Mouse (Mus musculus) liver, embryonic 14.5 days (tissue): ENCODE results near the gene Zfp280d. TPM values are rescaled to one million over a fixed set of nuclear protein-coding genes. Genes with fewer than 3 reads are reported as not detected.

Experiments used
- ATAC-seq: fragments of 200-750 bp; cut with Nextera tagmentation; 2 replicates; pipeline ENCODE4 v1.8.0; 2017; ENCODE audit warnings: moderate number of reproducible peaks, mild to moderate bottlenecking, moderate library complexity; ENCODE audit not compliant: insufficient read depth
- DNase-seq, 3 experiments: peaks; one replicate each; pipeline ENCODE4 v3.0.0-alpha.2; 2012 to 2013; ENCODE audit warnings: low read depth in 3 of 3, low spot score in 3 of 3
- H3K27ac ChIP-seq: fragments of 300-500 bp; sonication (generic); 2 replicates; pipeline ENCODE4 v1.5.1; 2014; ENCODE audit warnings: moderate library complexity, mild to moderate bottlenecking, control low read depth, inconsistent platforms
- H3K27me3 ChIP-seq: fragments of 300-500 bp; sonication (generic); 2 replicates; pipeline ENCODE4 v1.6.1; 2014; ENCODE audit warnings: mild to moderate bottlenecking, low read length, moderate library complexity; ENCODE audit not compliant: control insufficient read depth, insufficient read depth
- H3K36me3 ChIP-seq: fragments of 300-500 bp; sonication (generic); replicated peaks from 2 replicates; pipeline ENCODE4 v1.6.1; 2014; ENCODE audit warnings: low read depth; ENCODE audit not compliant: control insufficient read depth, insufficient read depth
- H3K4me1 ChIP-seq, 2 experiments: fragments of 200-500 bp in 1 of 2; fragments of 300-500 bp in 1 of 2; sonication (generic) in 1 of 2; replicated peaks; 2 replicates each; pipeline ENCODE4 v1.6.1; 2012 to 2014; ENCODE audit warnings: antibody characterized with exemption in 1 of 2, inconsistent platforms in 1 of 2, low read length in 1 of 2; ENCODE audit not compliant: control insufficient read depth in 2 of 2, insufficient read depth in 2 of 2
- H3K4me2 ChIP-seq: fragments of 300-500 bp; sonication (generic); 2 replicates; pipeline ENCODE4 v1.6.1; 2014; ENCODE audit warnings: low read depth, mild to moderate bottlenecking, control low read depth, moderate library complexity
- H3K4me3 ChIP-seq, 2 experiments: fragments of 200-500 bp in 1 of 2; fragments of 300-500 bp in 1 of 2; sonication (generic) in 1 of 2; 2 replicates each; pipeline ENCODE4 v1.5.1; 2012 to 2014; ENCODE audit warnings: low read depth in 2 of 2, low read length in 2 of 2, mild to moderate bottlenecking in 2 of 2, control low read depth in 1 of 2, inconsistent platforms in 1 of 2, moderate library complexity in 1 of 2; ENCODE audit not compliant: insufficient read depth in 1 of 2
- H3K9ac ChIP-seq: fragments of 300-500 bp; sonication (generic); replicated peaks from 2 replicates; pipeline ENCODE4 v1.6.1; 2014; ENCODE audit warnings: mild to moderate bottlenecking, control low read depth, moderate library complexity
- H3K9me3 ChIP-seq: fragments of 300-500 bp; sonication (generic); 2 replicates; pipeline ENCODE4 v1.6.1; 2016; ENCODE audit warnings: low read length, mixed read lengths; ENCODE audit not compliant: control insufficient read depth
- CTCF ChIP-seq: IDR thresholded peaks from 2 replicates; pipeline ENCODE4 v1.5.1; 2016; ENCODE audit warnings: antibody characterized with exemption, low read depth, control low read depth
- EP300 ChIP-seq: IDR thresholded peaks from 2 replicates; pipeline ENCODE4 v1.6.1; 2016; ENCODE audit warnings: antibody characterized with exemption, low read depth
- WGBS: fragments of 180-500 bp; shearing (Covaris S2); extraction: QIAGEN DNeasy Blood & Tissue Kit; methylation state at CpG from one replicate; pipeline ENCODE4 v1.1.7; 2014; ENCODE audit not compliant: insufficient replicate concordance; 5-methylcytosine and 5-hydroxymethylcytosine counted together
- polyA plus RNA-seq, 2 experiments: library from polyadenylated mRNA; depleted of rRNA in 1 of 2; stranded (reverse) in 1 of 2; unstranded in 1 of 2; fragments of >200 nt; fragmentation: Nextera tagmentation in 1 of 2; extraction: Ambion mirVana in 1 of 2; gene quantifications; 2 replicates each; pipeline versions ENCODE4 v1.2.1 to v1.2.3; 2012 to 2014

The Zfp280d gene
- polyA plus RNA-seq, 2 experiments, result 11.0 to 14.5 TPM

DNA sequence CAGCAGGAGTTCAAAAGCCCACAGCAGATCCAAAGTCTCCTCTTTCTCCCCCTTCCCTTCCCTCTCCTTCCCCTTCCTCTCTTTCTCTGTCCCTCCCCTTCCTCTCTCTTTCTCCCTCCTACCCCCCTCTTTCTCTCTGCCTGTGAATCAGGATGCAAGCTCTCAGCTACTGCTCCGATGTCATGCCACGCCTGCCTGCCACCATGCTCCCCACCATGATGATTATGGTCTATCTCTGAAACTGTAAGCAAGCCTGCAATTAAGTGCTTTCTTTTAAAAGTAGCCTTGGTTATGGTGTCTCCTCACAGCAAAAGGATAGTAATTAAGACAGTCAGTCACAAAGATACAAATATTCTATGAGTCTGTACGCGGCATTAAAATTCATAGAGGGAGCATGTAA lies 100.3 kb downstream of the Zfp280d start:
- H3K4me1 ChIP-seq, result no peaks in the 10 kb centered on the region
- no peaks in the 10 kb centered on the region for H3K36me3 ChIP-seq
- H3K4me3 ChIP-seq, result no peak overlapping the region
- no peak overlapping the region for H3K4me2 ChIP-seq
- H3K9me3 ChIP-seq, result no peaks in the 10 kb centered on the region
- H3K9ac ChIP-seq, result no peak overlapping the region
- H3K27me3 ChIP-seq, result no peaks in the 10 kb centered on the region
- WGBS, result 67% methylated on average over 4 of the region's 4 CpGs
- no peak overlapping the region for H3K27ac ChIP-seq
- no peak for ATAC-seq
- TF ChIP-seq EP300, result no peak
- TF ChIP-seq CTCF, result no peak
- DNase-seq, result no peak

- no peaks in the 10 kb centered on the region for H3K36me3 ChIP-seq
- H3K4me1 ChIP-seq, result no peaks in the 10 kb centered on the region
- H3K9ac ChIP-seq, result no peak overlapping the region
- no peaks in the 10 kb centered on the region for H3K9me3 ChIP-seq
- TF ChIP-seq CTCF, result no peak
- TF ChIP-seq EP300, result no peak
- 54% methylated on average over 3 of the region's 3 CpGs for WGBS
- DNase-seq, result no peak
- H3K4me2 ChIP-seq, result no peak overlapping the region
- H3K4me3 ChIP-seq, result no peak overlapping the region
- no peak for ATAC-seq
- no peaks in the 10 kb centered on the region for H3K27me3 ChIP-seq
- no peak overlapping the region for H3K27ac ChIP-seq
Observed at GRCm38 (mm10) chr9:72375639-72376038, 101.0 kb downstream of the Zfp280d start.

- 67% methylated on average over 7 of the region's 7 CpGs for WGBS
- H3K4me3 ChIP-seq, result no peak overlapping the region
- H3K9ac ChIP-seq, result no peak overlapping the region
- peaks cover 0 to 3% of the 10 kb centered on the region in 2 experiments; a peak in 1 of 4 replicates for H3K4me1 ChIP-seq
- H3K4me2 ChIP-seq, result no peak overlapping the region
- ATAC-seq (no peak), DNase-seq (no peak)
- no peak overlapping the region for H3K27ac ChIP-seq
- TF ChIP-seq EP300 (no peak), CTCF (no peak)
- no peaks in the 10 kb centered on the region for H3K9me3 ChIP-seq
- H3K36me3 ChIP-seq, result no peaks in the 10 kb centered on the region
- H3K27me3 ChIP-seq, result no peaks in the 10 kb centered on the region; the same call in 1 of the 2 replicates
Observed at GRCm38 (mm10) chr9:72385786-72386185, 111.1 kb downstream of the Zfp280d start.

- H3K9me3 ChIP-seq, result no peaks in the 10 kb centered on the region
- ATAC-seq (no peak), DNase-seq (no peak)
- 62% methylated on average over 4 of the region's 4 CpGs for WGBS
- no peaks in the 10 kb centered on the region for H3K27me3 ChIP-seq
- H3K4me2 ChIP-seq, result no peak overlapping the region
- H3K9ac ChIP-seq, result no peak overlapping the region
- TF ChIP-seq EP300 (no peak), CTCF (no peak)
- no peaks in the 10 kb centered on the region for H3K36me3 ChIP-seq
- H3K27ac ChIP-seq, result no peak overlapping the region
- H3K4me1 ChIP-seq, result no peaks in the 10 kb centered on the region
- H3K4me3 ChIP-seq, result no peak overlapping the region
Observed at GRCm38 (mm10) chr9:72388934-72389333, 114.3 kb downstream of the Zfp280d start.

DNA sequence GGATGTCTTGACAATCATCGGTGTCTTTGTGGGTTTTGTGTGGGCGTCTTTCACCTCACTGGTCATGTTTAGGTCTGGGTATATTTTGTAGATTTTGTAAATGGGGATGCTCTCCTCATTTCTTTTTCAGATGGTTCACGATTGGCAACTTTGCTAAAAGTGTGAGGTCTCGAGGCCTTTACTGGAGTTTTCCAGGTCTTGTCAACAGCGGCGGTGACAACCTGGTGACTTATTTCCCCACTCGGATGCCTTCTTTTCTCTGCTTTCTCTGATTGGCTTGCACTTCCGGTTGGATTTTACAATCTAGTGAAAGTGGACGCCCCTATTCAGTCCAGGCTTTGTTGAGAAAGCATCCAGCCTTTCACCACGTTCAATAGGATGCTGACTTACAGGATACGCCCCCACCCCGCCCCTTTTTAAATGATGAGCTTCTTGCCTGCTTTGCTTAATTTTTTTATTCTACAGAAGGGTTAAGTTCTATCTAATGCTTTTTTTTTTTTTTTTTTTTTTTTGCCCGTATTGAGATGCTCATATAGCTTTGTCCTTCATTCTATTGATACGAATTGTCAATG lies 114.9 kb downstream of the Zfp280d start:
- no peak overlapping the region for H3K9ac ChIP-seq
- no peak for DNase-seq
- 65% methylated on average over 14 of the region's 14 CpGs for WGBS

More for the DNA sequence above, 114.9 kb downstream of the Zfp280d start:
- no peak overlapping the region for H3K4me3 ChIP-seq
- no peak for ATAC-seq
- no peak for TF ChIP-seq CTCF
- H3K27ac ChIP-seq, result no peak overlapping the region
- no peaks in the 10 kb centered on the region for H3K27me3 ChIP-seq
- no peak overlapping the region for H3K4me2 ChIP-seq
- H3K36me3 ChIP-seq, result no peaks in the 10 kb centered on the region
- no peaks in the 10 kb centered on the region for H3K4me1 ChIP-seq
- no peaks in the 10 kb centered on the region for H3K9me3 ChIP-seq
